Mouse (Mus musculus) heart, embryonic 11.5 days (tissue): ENCODE measurements around the gene Cdh7. TPM values are rescaled to one million over a fixed set of nuclear protein-coding genes. Genes with fewer than 3 reads are reported as not detected.

Experiments
- ATAC-seq: fragments of 200-750 bp; cut with Nextera tagmentation; replicated peaks from 2 replicates; pipeline ENCODE4 v1.8.0; 2017; ENCODE audit warnings: moderate library complexity; ENCODE audit not compliant: insufficient number of reproducible peaks, low FRiP score, low TSS enrichment
- H3K27ac ChIP-seq: fragments of 300-500 bp; sonication (generic); 2 replicates; pipeline ENCODE4 v1.5.1; 2014; ENCODE audit warnings: mild to moderate bottlenecking, low read depth, low read length
- H3K27me3 ChIP-seq: fragments of 300-500 bp; sonication (generic); 2 replicates; pipeline ENCODE4 v1.6.1; 2014; ENCODE audit warnings: mild to moderate bottlenecking, low read length, mixed read lengths; ENCODE audit not compliant: control insufficient read depth, insufficient read depth
- H3K36me3 ChIP-seq: fragments of 300-500 bp; sonication (generic); 2 replicates; pipeline ENCODE4 v1.6.1; 2014; ENCODE audit warnings: mild to moderate bottlenecking, low read length, moderate library complexity, mixed read lengths; ENCODE audit not compliant: control insufficient read depth, insufficient read depth
- H3K4me1 ChIP-seq: fragments of 300-500 bp; sonication (generic); 2 replicates; pipeline ENCODE4 v1.6.1; 2014; ENCODE audit warnings: low read length; ENCODE audit not compliant: control insufficient read depth, insufficient read depth
- H3K4me2 ChIP-seq: fragments of 300-500 bp; sonication (generic); 2 replicates; pipeline ENCODE4 v1.6.1; 2014; ENCODE audit warnings: mild to moderate bottlenecking, moderate library complexity
- H3K4me3 ChIP-seq: fragments of 300-500 bp; sonication (generic); 2 replicates; pipeline ENCODE4 v1.5.1; 2014; ENCODE audit warnings: low read depth, low read length
- H3K9ac ChIP-seq: fragments of 300-500 bp; sonication (generic); 2 replicates; pipeline ENCODE4 v1.6.1; 2014; ENCODE audit warnings: mild to moderate bottlenecking, low read depth, low read length, moderate library complexity
- H3K9me3 ChIP-seq: fragments of 300-500 bp; sonication (generic); replicated peaks from 2 replicates; pipeline ENCODE4 v1.6.1; 2016; ENCODE audit warnings: low read length; ENCODE audit not compliant: control insufficient read depth
- WGBS: fragments of 180-500 bp; shearing (Covaris S2); extraction: QIAGEN DNeasy Blood & Tissue Kit; methylation state at CpG from one replicate; pipeline ENCODE4 v1.1.7; 2014; ENCODE audit not compliant: insufficient replicate concordance; 5-methylcytosine and 5-hydroxymethylcytosine counted together
- polyA plus RNA-seq: library from polyadenylated mRNA; unstranded; fragments of >200 nt; fragmentation: Nextera tagmentation; extraction: Ambion mirVana; gene quantifications from 2 replicates; pipeline ENCODE4 v1.2.1, GENCODE M21; 2014

Cdh7 gene
- polyA plus RNA-seq, 1 experiment from 2014 or later: 0.66 TPM

- Histone ChIP-seq H3K36me3 (no peaks in the 10 kb centered on the region), H3K4me2 (no peak overlapping the region), H3K9me3 (no peaks in the 10 kb centered on the region), H3K27me3 (peaks cover 10% of the 10 kb centered on the region), H3K27ac (no peak overlapping the region), H3K4me1 (no peaks in the 10 kb centered on the region; the same call in 1 of the 2 replicates), H3K4me3 (no peak overlapping the region), H3K9ac (no peak overlapping the region)
- no peak for ATAC-seq
- WGBS: 19% methylated on average over 1 of the region's 1 CpGs
These were observed 3.2 kb downstream of the Cdh7 start for GRCm38 (mm10) chr1:109985468-109985867.

DNA sequence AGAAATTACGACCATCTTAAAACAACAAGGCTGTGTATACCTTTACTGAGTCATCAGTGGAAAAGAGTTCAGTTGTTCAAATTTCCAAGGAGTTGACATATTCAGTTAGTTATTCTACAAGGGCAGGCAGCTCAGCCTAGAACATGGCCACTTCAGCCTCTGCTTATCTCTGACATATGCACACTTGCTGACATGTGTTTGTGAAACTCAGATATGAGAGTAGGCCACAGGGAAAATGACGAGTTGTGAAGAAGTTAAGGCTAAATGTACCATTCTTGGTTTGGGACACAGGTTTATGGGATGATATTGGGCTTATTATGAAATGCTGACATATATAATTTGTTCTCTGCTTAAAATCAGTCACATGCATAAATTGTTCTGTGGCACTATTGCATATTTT lies 7.3 kb downstream of the Cdh7 start:
- ATAC-seq: no peak
- H3K9ac ChIP-seq: no peak overlapping the region
- H3K4me2 ChIP-seq: no peak overlapping the region
- H3K36me3 ChIP-seq: no peaks in the 10 kb centered on the region
- no peaks in the 10 kb centered on the region for H3K4me1 ChIP-seq
- H3K27ac ChIP-seq: no peak overlapping the region
- H3K9me3 ChIP-seq: no peaks in the 10 kb centered on the region
- H3K4me3 ChIP-seq: no peak overlapping the region
- 29% methylated on average over 2 of the region's 2 CpGs for WGBS
- no peaks in the 10 kb centered on the region for H3K27me3 ChIP-seq

GRCm38 (mm10) chr1:109993906-109994305 lies 11.7 kb downstream of the Cdh7 start:
- H3K4me2 ChIP-seq: no peak overlapping the region
- H3K36me3 ChIP-seq: no peaks in the 10 kb centered on the region
- no peaks in the 10 kb centered on the region for H3K27me3 ChIP-seq
- H3K9ac ChIP-seq: no peak overlapping the region
- no peak overlapping the region for H3K4me3 ChIP-seq
- no peaks in the 10 kb centered on the region for H3K9me3 ChIP-seq
- H3K4me1 ChIP-seq: no peaks in the 10 kb centered on the region
- 75% methylated on average over 5 of the region's 5 CpGs for WGBS
- H3K27ac ChIP-seq: no peak overlapping the region
- ATAC-seq: no peak

- Histone ChIP-seq H3K27me3 (no peaks in the 10 kb centered on the region), H3K4me1 (no peaks in the 10 kb centered on the region), H3K4me2 (no peak overlapping the region), H3K4me3 (no peak overlapping the region), H3K9me3 (no peaks in the 10 kb centered on the region), H3K9ac (no peak overlapping the region), H3K36me3 (no peaks in the 10 kb centered on the region), H3K27ac (no peak overlapping the region)
- ATAC-seq: no peak
These were observed 22.2 kb downstream of the Cdh7 start for GRCm38 (mm10) chr1:110004451-110004850.

DNA sequence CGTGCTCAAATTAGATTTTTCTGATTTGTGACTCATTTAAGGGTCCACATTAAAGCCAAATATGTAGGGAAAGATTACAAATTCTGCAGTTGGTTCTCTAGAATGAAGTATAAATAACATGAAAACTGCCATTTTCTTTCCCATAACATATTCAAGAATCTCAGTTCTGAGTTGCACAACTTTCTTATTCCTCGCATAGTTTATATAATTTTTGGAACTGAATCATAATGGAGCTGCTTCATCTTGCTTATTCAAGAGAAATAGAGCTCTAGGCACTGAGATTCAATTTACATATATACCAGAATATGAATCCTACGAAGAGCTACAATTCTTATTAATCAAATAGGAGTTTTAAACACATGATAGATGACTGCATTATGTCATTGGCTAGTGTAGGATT lies 22.8 kb downstream of the Cdh7 start:
- H3K4me3 ChIP-seq: no peak overlapping the region
- no peak overlapping the region for H3K9ac ChIP-seq
- no peak overlapping the region for H3K27ac ChIP-seq
- WGBS: 78% methylated on average over 3 of the region's 3 CpGs
- no peaks in the 10 kb centered on the region for H3K4me1 ChIP-seq
- H3K4me2 ChIP-seq: no peak overlapping the region
- no peak for ATAC-seq
- no peaks in the 10 kb centered on the region for H3K27me3 ChIP-seq
- no peaks in the 10 kb centered on the region for H3K9me3 ChIP-seq
- H3K36me3 ChIP-seq: no peaks in the 10 kb centered on the region

GRCm38 (mm10) chr1:110012153-110012552 lies 29.9 kb downstream of the Cdh7 start:
- Histone ChIP-seq H3K36me3 (no peaks in the 10 kb centered on the region), H3K4me3 (no peak overlapping the region), H3K4me2 (no peak overlapping the region), H3K27me3 (no peaks in the 10 kb centered on the region), H3K4me1 (no peaks in the 10 kb centered on the region), H3K9ac (no peak overlapping the region), H3K27ac (no peak overlapping the region), H3K9me3 (no peaks in the 10 kb centered on the region)
- 79% methylated on average over 1 of the region's 1 CpGs for WGBS
- no peak for ATAC-seq

GRCm38 (mm10) chr1:110056317-110056716 lies 74.1 kb downstream of the Cdh7 start:
- H3K4me1 ChIP-seq: no peaks in the 10 kb centered on the region
- ATAC-seq: no peak
- no peaks in the 10 kb centered on the region for H3K36me3 ChIP-seq

DNA sequence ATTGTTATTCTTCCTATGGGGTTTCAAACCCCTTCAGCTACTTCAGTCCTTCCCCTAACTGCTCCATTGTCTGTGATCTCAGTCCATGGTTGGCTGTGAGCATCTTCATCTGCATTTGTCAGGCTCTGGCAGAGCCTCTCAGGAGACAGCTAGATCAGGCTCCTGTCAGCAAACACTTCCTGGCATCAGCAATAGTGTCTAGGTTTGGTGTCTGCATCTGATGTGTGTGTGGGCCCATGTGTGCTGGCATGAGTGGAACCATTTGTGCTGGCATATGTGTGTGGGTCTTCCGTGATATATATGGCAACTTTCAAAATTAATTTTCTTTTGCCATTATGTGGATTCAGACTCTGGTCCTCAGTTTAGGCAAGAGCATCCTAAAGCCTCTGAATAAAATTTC lies 85.2 kb downstream of the Cdh7 start:
- Histone ChIP-seq H3K27me3 (no peaks in the 10 kb centered on the region), H3K4me3 (no peak overlapping the region), H3K4me1 (no peaks in the 10 kb centered on the region), H3K36me3 (no peaks in the 10 kb centered on the region), H3K9me3 (no peaks in the 10 kb centered on the region), H3K4me2 (no peak overlapping the region), H3K27ac (no peak overlapping the region), H3K9ac (no peak overlapping the region)
- 87% methylated on average over 1 of the region's 1 CpGs for WGBS
- ATAC-seq: no peak

More at GRCm38 (mm10) chr1:110056317-110056716, 74.1 kb downstream of the Cdh7 start:
- H3K4me3 ChIP-seq: no peak overlapping the region
- no peak overlapping the region for H3K27ac ChIP-seq
- H3K4me2 ChIP-seq: no peak overlapping the region
- no peaks in the 10 kb centered on the region for H3K27me3 ChIP-seq
- H3K9ac ChIP-seq: no peak overlapping the region
- H3K9me3 ChIP-seq: no peaks in the 10 kb centered on the region

GRCm38 (mm10) chr1:110078471-110078870 lies 96.2 kb downstream of the Cdh7 start:
- no peak overlapping the region for H3K9ac ChIP-seq
- no peak overlapping the region for H3K27ac ChIP-seq
- no peaks in the 10 kb centered on the region for H3K27me3 ChIP-seq
- no peak for ATAC-seq
- H3K36me3 ChIP-seq: no peaks in the 10 kb centered on the region
- H3K4me1 ChIP-seq: no peaks in the 10 kb centered on the region
- no peaks in the 10 kb centered on the region for H3K9me3 ChIP-seq
- H3K4me3 ChIP-seq: no peak overlapping the region
- H3K4me2 ChIP-seq: no peak overlapping the region
